Mouse (Mus musculus) layer of hippocampus, postnatal 25 days (tissue): ENCODE measurements around the gene Tigd3. TPM values are rescaled to one million over a fixed set of nuclear protein-coding genes. Genes with fewer than 3 reads are reported as not detected.

ENCODE experiments used
- DNase-seq, 2 experiments: peaks; one replicate each; pipeline ENCODE4 v3.0.0; 2022; ENCODE audit warnings: mixed read lengths in 2 of 2, low spot score in 1 of 2; ENCODE audit errors: extremely low spot score in 1 of 2
- total RNA-seq, 2 experiments: library from RNA; stranded (reverse); gene quantifications; 2 replicates each; pipeline ENCODE4 v1.2.3; 2021

The Tigd3 gene
- total RNA-seq, 2 experiments from 2014 or later, result 3.4 TPM

GRCm38 (mm10) chr19:5848826-5849672 lies 44.9 kb downstream of the Tigd3 start:
- no peak for DNase-seq

DNA sequence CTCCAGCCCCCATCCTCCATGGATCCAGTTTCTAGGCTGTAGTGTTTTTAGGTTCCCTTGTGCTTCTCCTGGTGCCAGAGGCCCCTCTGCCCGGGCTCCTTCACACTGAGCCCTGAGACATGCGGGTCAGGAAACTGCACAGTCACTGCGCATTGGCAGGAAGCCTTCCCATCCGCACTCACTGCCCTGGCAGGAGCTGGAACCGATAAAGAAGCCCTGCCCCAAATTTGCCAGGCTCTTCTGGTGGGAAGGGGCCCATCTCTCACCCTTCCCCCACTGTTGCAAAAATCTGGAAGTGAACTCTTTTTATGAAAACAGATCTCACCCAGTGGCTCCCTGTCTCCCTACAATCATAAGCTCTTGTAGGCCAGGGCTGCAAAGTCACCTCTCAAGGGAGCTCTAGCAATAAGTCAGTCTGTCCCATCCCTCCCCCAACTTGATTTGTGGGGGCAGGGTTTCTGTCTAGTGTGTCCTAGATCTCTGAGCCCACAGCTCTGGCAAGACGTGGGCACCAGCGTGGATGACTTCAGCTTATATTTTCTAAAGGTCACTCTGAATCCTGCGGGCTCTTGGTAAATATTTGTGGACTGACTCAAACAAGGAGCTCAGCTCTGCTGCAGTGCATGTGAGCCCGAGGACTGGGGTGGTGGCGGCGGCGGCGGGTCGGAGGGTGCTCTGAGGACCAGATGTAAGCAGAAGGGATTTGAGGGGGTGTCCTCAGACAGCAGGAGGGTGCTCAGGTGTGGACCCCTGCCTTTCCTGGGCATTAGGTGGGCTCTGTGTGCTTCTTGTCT lies 45.7 kb downstream of the Tigd3 start:
- DNase-seq, result peak in 1 of 2 experiments; percentile 24

GRCm38 (mm10) chr19:5847306-5847796 lies 46.6 kb downstream of the Tigd3 start:
- DNase-seq, result no peak

- DNase-seq, result peak; percentile 59 to 69
Observed at GRCm38 (mm10) chr19:5846557-5847305, 47.2 kb downstream of the Tigd3 start.

GRCm38 (mm10) chr19:5846154-5846553 lies 47.8 kb downstream of the Tigd3 start:
- peak in 1 of 2 experiments; percentile 50 for DNase-seq

- peak; percentile 83 to 85 for DNase-seq
Observed at GRCm38 (mm10) chr19:5845319-5846135, 48.4 kb downstream of the Tigd3 start.

GRCm38 (mm10) chr19:5844831-5845318 lies 49.1 kb downstream of the Tigd3 start:
- peak in 1 of 2 experiments; percentile 38 for DNase-seq

DNA sequence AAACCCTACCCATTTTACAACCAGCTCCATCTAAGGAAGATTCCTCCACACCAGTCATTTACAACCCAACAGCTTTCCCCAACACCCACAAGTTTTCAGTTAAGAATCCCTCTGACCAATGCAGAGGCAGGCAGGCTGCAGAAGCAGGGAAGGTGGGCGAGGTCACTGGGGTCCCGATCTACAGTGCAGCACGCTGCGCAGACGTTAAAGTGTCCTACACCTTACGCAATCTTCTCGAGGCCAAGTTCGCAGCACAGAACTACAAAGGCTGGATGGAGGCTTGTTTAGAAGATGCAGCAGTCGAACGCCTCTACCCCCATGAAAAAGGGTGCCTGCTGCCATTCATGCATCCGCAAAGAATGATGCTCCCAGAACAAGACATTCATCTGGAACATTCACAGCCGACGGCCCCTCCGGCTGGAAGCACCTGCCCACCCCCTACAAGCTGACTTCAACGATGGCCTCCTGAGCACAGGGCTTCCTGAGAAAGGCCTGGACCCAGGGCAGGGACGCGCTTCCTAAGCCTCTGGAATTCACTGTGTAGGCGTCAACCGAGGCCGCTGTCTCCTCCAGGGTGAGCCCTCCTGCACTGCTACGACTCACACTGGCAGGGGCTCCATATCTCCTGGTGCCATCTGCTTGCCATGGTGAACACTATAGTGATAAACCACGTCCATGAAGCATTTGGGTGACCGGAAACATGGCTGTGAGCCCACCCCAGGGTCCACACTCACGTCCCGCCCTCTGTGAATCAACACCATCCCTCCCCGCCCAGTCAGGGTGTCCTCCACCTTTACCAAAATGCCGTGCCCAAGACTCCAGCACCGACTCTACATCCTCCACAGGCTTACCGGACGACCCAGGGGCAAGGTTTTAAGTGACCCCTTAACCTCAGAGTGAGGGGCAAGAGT lies 49.9 kb downstream of the Tigd3 start:
- no peak for DNase-seq

- no peak for DNase-seq
Observed at GRCm38 (mm10) chr19:5842785-5843730, 50.9 kb downstream of the Tigd3 start.

- DNase-seq, result no peak
Observed at GRCm38 (mm10) chr19:5841999-5842784, 51.8 kb downstream of the Tigd3 start.

DNA sequence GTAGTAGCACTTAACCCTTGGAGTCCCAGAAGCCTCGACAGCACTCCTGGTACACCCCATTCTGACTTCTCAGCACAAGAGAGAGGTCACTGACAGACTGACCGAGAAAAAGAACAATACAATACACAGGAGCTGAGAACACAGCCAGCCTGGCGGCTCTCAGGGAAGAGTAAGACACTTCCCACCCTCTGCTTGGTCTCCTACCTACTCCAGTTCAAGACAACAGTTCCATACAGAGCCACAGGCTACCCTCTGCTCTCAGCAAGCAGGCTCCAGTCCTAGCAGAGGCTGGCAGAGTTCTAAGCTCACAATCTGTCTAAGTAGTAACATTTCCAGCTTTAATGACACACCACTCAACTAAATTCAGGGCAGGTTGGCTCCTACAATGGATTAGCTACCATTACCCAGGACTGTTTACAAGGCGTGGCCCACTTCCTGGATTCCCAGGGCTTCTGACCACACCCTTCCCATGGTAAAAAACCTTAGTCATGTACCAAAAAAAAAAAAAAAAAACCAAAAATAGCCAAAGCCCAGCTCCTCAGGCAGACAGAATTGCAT lies 52.5 kb downstream of the Tigd3 start:
- no peak for DNase-seq

Other genes starting within 250 kb of the Tigd3 start
- gene Sipa1, start 230.4 kb downstream of the Tigd3 start, total RNA-seq, result 10 to 100 TPM; 15.3 to 16.1 TPM
- gene Map3k11, start 205.4 kb downstream of the Tigd3 start, total RNA-seq, result 10 to 100 TPM; 17.4 to 21.1 TPM
- gene Pcnx3, start 205.2 kb downstream of the Tigd3 start, total RNA-seq, result 10 to 100 TPM; 59.8 to 73.9 TPM
- gene Kcnk7, start 189.8 kb downstream of the Tigd3 start, total RNA-seq, result not detected
- 10 to 100 TPM; 14.6 to 17.2 TPM for gene Ehbp1l1, start 167.8 kb downstream of the Tigd3 start, total RNA-seq
- gene Fam89b, start 164.5 kb downstream of the Tigd3 start, total RNA-seq, result 10 to 100 TPM; 29.3 to 32.9 TPM
- gene Ltbp3, start 153.2 kb downstream of the Tigd3 start, total RNA-seq, result 10 to 100 TPM; 23.8 to 26.8 TPM
- gene Scyl1, start 122.7 kb downstream of the Tigd3 start, total RNA-seq, result 10 to 100 TPM; 68.6 to 71.8 TPM
- gene Frmd8, start 18.9 kb downstream of the Tigd3 start, total RNA-seq, result 10 to 100 TPM; 15.6 to 15.8 TPM
- 1 to 10 TPM; 3.1 to 3.4 TPM for gene Slc25a45, start 16.3 kb downstream of the Tigd3 start, total RNA-seq
- gene Dpf2, start 18.9 kb upstream of the Tigd3 start, total RNA-seq, result 10 to 100 TPM; 82.5 to 95.6 TPM
- 1 to 10 TPM; 6.3 to 6.4 TPM for gene Cdc42ep2, start 30.7 kb upstream of the Tigd3 start, total RNA-seq
- gene Pola2, start 70.1 kb upstream of the Tigd3 start, total RNA-seq, result 1 to 10 TPM; 5.4 to 6.5 TPM
- gene Slc22a20, start 92.0 kb upstream of the Tigd3 start, total RNA-seq, result not detected
- 10 to 100 TPM; 20.5 to 21.9 TPM for gene Capn1, start 121.7 kb upstream of the Tigd3 start, total RNA-seq
- gene Syvn1, start 152.4 kb upstream of the Tigd3 start, total RNA-seq, result 10 to 100 TPM; 41.8 to 45.7 TPM
- gene Mrpl49, start 163.6 kb upstream of the Tigd3 start, total RNA-seq, result 10 to 100 TPM; 43.1 to 47.4 TPM
- 100 to 1,000 TPM; 588 to 687 TPM for gene Fau, start 163.7 kb upstream of the Tigd3 start, total RNA-seq
- gene Znhit2, start 167.0 kb upstream of the Tigd3 start, total RNA-seq, result 10 to 100 TPM; 38.0 to 41.5 TPM
- 10 to 100 TPM; 27.8 to 28.8 TPM for gene Tm7sf2, start 174.2 kb upstream of the Tigd3 start, total RNA-seq
- 10 to 100 TPM; 83.7 to 96.3 TPM for gene Vps51, start 183.1 kb upstream of the Tigd3 start, total RNA-seq
- not detected for gene Tmem262, start 185.9 kb upstream of the Tigd3 start, total RNA-seq
- not detected for gene Gm28374, start 188.1 kb upstream of the Tigd3 start, total RNA-seq
- 10 to 100 TPM; 37.1 to 44.2 TPM for gene Zfpl1, start 190.8 kb upstream of the Tigd3 start, total RNA-seq
- under 1 TPM in 1 of 2 experiments, not detected in 1; 0.37 TPM for gene Cdca5, start 190.8 kb upstream of the Tigd3 start, total RNA-seq
- gene AC131692.1, start 200.3 kb upstream of the Tigd3 start, total RNA-seq, result not detected
- not detected for gene Naaladl1, start 211.6 kb upstream of the Tigd3 start, total RNA-seq
- gene Sac3d1, start 224.5 kb upstream of the Tigd3 start, total RNA-seq, result 10 to 100 TPM; 15.5 to 17.9 TPM
- 10 to 100 TPM; 36.7 to 40.7 TPM for gene Snx15, start 234.2 kb upstream of the Tigd3 start, total RNA-seq
- gene Batf2, start 246.8 kb upstream of the Tigd3 start, total RNA-seq, result under 1 TPM; 0.45 to 0.69 TPM
- 10 to 100 TPM; 75.5 to 76.1 TPM for gene Arl2, start 247.4 kb upstream of the Tigd3 start, total RNA-seq